Mouse (Mus musculus) heart, embryonic 15.5 days (tissue): Measurements from ENCODE around the gene Pzp. TPM values are rescaled to one million over a fixed set of nuclear protein-coding genes. Genes with fewer than 3 reads are reported as not detected.

Experiments used
- ATAC-seq: fragments of 200-750 bp; cut with Nextera tagmentation; replicated peaks from 2 replicates; pipeline ENCODE4 v1.8.0; 2017; ENCODE audit warnings: low read depth, moderate TSS enrichment; ENCODE audit not compliant: insufficient number of reproducible peaks, insufficient read depth, low FRiP score
- H3K27ac ChIP-seq: fragments of 300-500 bp; sonication (generic); 2 replicates; pipeline ENCODE4 v1.5.1; 2015; ENCODE audit warnings: mild to moderate bottlenecking, inconsistent platforms
- H3K27me3 ChIP-seq: fragments of 300-500 bp; sonication (generic); 2 replicates; pipeline ENCODE4 v1.6.1; 2015; ENCODE audit warnings: inconsistent platforms
- H3K36me3 ChIP-seq: fragments of 300-500 bp; sonication (generic); 2 replicates; pipeline ENCODE4 v1.6.1; 2015; ENCODE audit warnings: mild to moderate bottlenecking, inconsistent platforms
- H3K4me1 ChIP-seq: fragments of 300-500 bp; sonication (generic); replicated peaks from 2 replicates; pipeline ENCODE4 v1.6.1; 2015; ENCODE audit warnings: inconsistent platforms
- H3K4me2 ChIP-seq: fragments of 300-500 bp; sonication (generic); 2 replicates; pipeline ENCODE4 v1.6.1; 2015; ENCODE audit warnings: inconsistent platforms, mild to moderate bottlenecking, moderate library complexity
- H3K4me3 ChIP-seq: fragments of 300-500 bp; sonication (generic); 2 replicates; pipeline ENCODE4 v1.5.1; 2015; ENCODE audit warnings: mild to moderate bottlenecking, inconsistent platforms
- H3K9ac ChIP-seq: fragments of 300-500 bp; sonication (generic); 2 replicates; pipeline ENCODE4 v1.6.1; 2015; ENCODE audit warnings: mild to moderate bottlenecking, inconsistent platforms
- H3K9me3 ChIP-seq: fragments of 300-500 bp; sonication (generic); replicated peaks from 2 replicates; pipeline ENCODE4 v1.6.1; 2016; ENCODE audit warnings: inconsistent platforms
- WGBS: fragments of 180-500 bp; shearing (Covaris S2); methylation state at CpG from one replicate; pipeline ENCODE4 v1.1.7; 2015; ENCODE audit warnings: mixed read lengths; 5-methylcytosine and 5-hydroxymethylcytosine counted together
- polyA plus RNA-seq: library from polyadenylated mRNA; unstranded; fragments of >200 nt; fragmentation: Nextera tagmentation; extraction: Ambion mirVana; gene quantifications from 2 replicates; pipeline ENCODE4 v1.2.1, GENCODE M21; 2015

Gene Pzp
- 0.28 and 2.3 TPM in 2 replicates for polyA plus RNA-seq

DNA sequence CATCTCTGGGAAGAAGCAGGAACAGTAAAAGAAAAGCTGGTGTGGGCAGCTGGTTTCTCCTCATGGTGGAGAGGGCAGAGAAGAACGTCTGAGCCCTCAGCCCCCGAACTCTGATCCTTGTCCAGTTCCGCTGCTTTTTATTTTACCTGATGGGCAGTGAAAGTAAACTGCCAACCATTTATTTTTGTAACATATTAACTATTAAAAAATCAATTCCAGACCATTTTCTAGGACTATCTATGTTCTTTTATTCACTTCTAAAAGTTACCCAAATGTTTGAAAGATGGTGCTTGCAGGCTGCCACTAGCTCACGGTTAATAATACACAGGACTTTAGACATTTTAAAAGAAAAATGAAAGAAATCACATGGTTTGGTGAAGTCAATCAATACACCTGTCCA lies at the start of gene Pzp:
Pzp (minus strand) TSS at position 120 of the 400 bp plus-strand sequence.
- 85% methylated on average over 4 of the region's 4 CpGs for WGBS
- Histone ChIP-seq H3K4me1 (no peaks in the 10 kb centered on the region), H3K4me3 (no peak within 1 kb of the TSS), H3K4me2 (no peak within 1 kb of the TSS), H3K9ac (no peak within 1 kb of the TSS), H3K9me3 (no peaks in the 10 kb centered on the region), H3K27ac (no peak within 1 kb of the TSS), H3K36me3 (no peaks in the 10 kb centered on the region), H3K27me3 (no peaks in the 10 kb centered on the region)
- no peak for ATAC-seq

DNA sequence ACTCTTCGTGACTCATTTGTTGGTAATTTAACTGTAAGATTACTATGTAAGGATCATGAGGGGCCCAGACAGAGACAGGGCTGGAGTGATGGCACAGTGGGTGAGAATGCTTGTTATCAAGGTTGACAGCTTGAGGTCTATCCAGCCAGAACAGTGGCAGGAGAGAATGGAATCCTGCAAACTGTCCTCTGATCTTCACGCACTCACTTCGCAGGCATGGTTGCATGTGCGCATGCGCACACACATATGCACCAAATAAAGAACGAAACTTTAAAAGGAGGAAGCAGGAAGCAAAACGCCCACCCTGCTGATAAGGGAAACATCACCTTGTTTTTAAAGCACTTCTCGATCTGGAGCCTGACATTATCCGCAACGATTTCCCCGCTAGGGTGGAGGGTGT lies 40.1 kb upstream of the Pzp start:
- Histone ChIP-seq H3K4me1 (no peaks in the 10 kb centered on the region), H3K4me2 (no peak overlapping the region), H3K27me3 (no peaks in the 10 kb centered on the region), H3K36me3 (no peaks in the 10 kb centered on the region), H3K27ac (no peak overlapping the region), H3K4me3 (no peak overlapping the region), H3K9ac (no peak overlapping the region), H3K9me3 (no peaks in the 10 kb centered on the region)
- 84% methylated on average over 11 of the region's 11 CpGs for WGBS
- ATAC-seq, result no peak

DNA sequence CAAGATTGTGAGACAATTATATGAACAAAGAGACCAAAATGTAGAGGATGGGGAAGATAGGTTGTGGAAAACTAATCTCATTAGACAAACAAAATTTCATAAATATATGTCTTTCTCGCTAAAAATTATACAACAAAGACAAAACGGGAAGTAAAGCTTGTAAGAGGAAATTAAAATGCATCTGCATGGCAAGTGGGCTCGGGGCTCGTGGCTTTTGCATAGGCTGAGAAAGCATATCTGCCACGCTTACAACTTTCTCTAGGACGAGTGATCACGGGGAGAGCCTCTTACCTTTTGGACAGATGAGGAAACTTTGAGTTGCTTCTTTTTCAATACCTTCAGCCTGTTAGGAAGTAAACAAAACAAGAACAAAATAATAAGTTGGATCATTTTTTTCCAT lies 27.5 kb upstream of the Pzp start:
- H3K27ac ChIP-seq, result no peak overlapping the region
- H3K4me1 ChIP-seq, result no peaks in the 10 kb centered on the region
- H3K27me3 ChIP-seq, result no peaks in the 10 kb centered on the region
- no peak overlapping the region for H3K4me2 ChIP-seq
- H3K36me3 ChIP-seq, result no peaks in the 10 kb centered on the region
- 81% methylated on average over 7 of the region's 7 CpGs for WGBS
- no peak for ATAC-seq
- H3K9ac ChIP-seq, result no peak overlapping the region
- H3K4me3 ChIP-seq, result no peak overlapping the region
- H3K9me3 ChIP-seq, result no peaks in the 10 kb centered on the region

DNA sequence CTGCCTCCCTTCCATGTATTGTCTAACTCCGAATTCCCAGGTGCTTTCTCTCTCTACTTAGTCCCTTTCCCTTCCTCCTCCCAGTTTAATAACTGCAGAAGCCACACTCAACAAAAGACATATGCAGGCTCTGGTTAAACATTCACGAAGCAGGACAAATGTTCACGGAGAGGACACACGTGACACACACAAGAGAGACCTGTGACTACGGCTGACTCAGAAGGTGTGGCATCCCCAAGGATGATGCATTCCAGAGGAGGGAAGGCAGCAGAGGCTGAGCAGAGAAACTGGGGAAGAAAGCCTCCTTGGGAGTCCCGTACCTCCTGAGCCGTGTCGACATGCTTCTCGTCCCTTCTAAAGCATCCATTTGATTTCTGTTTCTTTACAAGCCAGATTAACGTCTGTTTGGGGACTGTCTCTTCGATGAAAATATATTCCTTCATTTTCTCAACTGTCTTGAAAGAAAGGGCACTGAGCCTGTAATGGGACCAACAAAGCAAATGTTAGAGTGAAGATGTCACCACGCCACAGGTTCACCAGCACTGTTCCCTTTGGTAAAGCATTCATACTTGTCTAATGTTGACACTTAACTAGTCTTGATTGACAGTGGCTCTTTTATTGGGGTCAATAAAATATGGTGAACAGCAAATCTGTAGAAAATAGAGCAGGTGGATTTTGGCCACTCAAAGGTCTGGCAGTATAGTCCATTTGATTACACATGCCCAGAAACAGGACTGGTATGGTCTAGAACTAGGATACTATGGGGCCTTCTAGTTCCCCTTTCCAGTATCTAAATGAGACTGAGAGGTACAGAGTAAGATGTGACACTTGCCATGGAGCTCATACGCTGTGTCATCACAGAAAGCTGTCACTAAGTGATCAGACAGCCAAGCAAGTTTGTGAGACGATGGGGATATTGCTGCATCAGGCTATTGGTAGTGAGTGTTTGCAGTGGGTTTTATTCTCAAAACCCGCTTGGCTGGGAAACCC lies 23.2 kb upstream of the Pzp start:
- H3K4me1 ChIP-seq, result no peaks in the 10 kb centered on the region
- 74% methylated on average over 15 of the region's 15 CpGs for WGBS
- no peak overlapping the region for H3K27ac ChIP-seq
- H3K4me3 ChIP-seq, result no peak overlapping the region
- no peak for ATAC-seq
- no peak overlapping the region for H3K4me2 ChIP-seq
- no peak overlapping the region for H3K9ac ChIP-seq
- H3K27me3 ChIP-seq, result no peaks in the 10 kb centered on the region
- H3K36me3 ChIP-seq, result no peaks in the 10 kb centered on the region
- H3K9me3 ChIP-seq, result no peaks in the 10 kb centered on the region

DNA sequence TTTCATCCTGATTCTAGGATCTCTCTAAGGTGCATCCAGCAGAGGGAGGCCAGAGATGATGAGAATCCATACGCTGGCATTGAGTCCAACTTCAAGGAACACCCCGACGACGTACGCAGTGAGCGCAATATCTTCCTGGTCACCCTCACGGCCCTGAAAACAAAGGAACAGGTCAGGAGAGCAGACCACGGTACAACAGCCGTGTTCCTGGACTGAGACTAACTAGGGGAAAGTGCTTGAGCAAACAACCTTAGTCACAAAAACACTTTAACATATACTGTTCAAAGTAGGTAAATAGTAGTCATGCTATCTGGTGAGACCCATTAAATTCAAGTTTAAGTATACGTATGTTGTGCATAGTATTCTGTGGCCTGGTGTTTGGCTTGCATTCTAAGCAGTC lies 22.0 kb upstream of the Pzp start:
- Histone ChIP-seq H3K4me1 (no peaks in the 10 kb centered on the region), H3K9ac (no peak overlapping the region), H3K9me3 (no peaks in the 10 kb centered on the region), H3K4me3 (no peak overlapping the region), H3K4me2 (no peak overlapping the region), H3K27ac (no peak overlapping the region), H3K36me3 (no peaks in the 10 kb centered on the region), H3K27me3 (no peaks in the 10 kb centered on the region)
- no peak for ATAC-seq
- WGBS, result 86% methylated on average over 10 of the region's 10 CpGs

DNA sequence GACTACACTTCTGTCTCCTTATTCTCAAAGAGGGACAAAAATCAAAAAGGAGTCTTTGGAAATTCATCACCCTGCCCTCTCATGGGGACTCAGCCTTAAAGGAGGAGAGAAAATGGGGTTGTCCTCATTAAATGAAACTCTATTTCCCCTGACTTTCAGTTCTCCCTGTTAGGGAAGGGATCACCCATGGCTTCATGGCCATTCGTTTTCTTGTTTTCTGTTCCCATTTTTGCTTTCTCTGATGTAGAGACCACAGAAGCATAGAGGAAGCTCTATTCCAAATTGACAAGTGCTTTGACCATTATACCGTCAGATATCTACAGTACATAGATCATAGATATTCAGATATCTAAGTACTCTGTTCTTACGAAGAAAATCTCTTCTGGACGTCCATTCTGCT lies 18.9 kb upstream of the Pzp start:
- H3K4me1 ChIP-seq, result no peaks in the 10 kb centered on the region
- H3K4me3 ChIP-seq, result no peak overlapping the region
- no peak overlapping the region for H3K27ac ChIP-seq
- no peaks in the 10 kb centered on the region for H3K9me3 ChIP-seq
- H3K36me3 ChIP-seq, result no peaks in the 10 kb centered on the region
- no peak for ATAC-seq
- H3K27me3 ChIP-seq, result no peaks in the 10 kb centered on the region
- H3K9ac ChIP-seq, result no peak overlapping the region
- WGBS, result 71% methylated on average over 4 of the region's 4 CpGs
- H3K4me2 ChIP-seq, result no peak overlapping the region

DNA sequence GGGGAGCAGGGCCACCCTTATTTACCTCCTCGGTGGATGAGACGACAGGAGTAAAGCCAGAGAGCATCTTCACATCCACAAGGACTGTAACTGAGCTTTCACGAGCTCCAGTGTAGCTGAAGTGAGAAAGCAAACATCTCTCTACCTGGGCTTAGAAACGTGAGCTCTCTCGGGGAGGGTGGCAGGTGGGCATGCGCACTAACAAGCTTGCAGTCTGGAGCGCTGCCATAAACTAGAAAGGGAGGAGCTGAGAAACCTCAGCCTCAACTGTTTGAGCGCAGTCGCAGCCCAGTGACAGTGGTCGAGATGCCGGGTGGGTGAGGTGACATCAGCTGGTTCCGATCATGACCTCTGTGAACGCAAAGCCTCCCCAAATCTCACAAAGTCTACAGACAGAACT lies 16.7 kb upstream of the Pzp start:
- no peaks in the 10 kb centered on the region for H3K4me1 ChIP-seq
- H3K9me3 ChIP-seq, result no peaks in the 10 kb centered on the region
- H3K27ac ChIP-seq, result no peak overlapping the region
- H3K4me3 ChIP-seq, result no peak overlapping the region
- ATAC-seq, result no peak
- no peak overlapping the region for H3K4me2 ChIP-seq
- no peaks in the 10 kb centered on the region for H3K27me3 ChIP-seq
- H3K9ac ChIP-seq, result no peak overlapping the region
- H3K36me3 ChIP-seq, result no peaks in the 10 kb centered on the region
- 69% methylated on average over 13 of the region's 13 CpGs for WGBS

DNA sequence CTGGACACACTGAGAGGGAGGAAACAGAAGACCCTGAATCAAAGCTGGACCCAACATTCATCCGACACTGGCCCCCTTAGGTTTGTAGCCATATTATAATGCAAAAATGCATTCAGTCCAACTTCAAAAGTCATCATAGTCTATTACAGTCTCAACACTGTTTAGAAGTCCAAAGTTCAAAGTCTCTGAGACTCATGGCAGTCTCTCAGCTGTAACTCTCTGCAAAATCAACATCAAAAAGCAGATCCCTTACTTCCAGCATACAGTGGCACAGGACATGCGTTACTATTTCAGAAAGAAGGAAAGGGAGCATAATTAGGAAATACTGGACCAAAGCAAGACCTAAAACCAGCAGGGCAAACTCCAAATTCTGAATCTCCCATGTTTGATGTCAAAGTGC lies 8.7 kb upstream of the Pzp start:
- Histone ChIP-seq H3K4me1 (no peaks in the 10 kb centered on the region), H3K36me3 (no peaks in the 10 kb centered on the region), H3K9me3 (no peaks in the 10 kb centered on the region), H3K27me3 (no peaks in the 10 kb centered on the region), H3K9ac (no peak overlapping the region), H3K27ac (no peak overlapping the region), H3K4me3 (no peak overlapping the region), H3K4me2 (no peak overlapping the region)
- WGBS, result 90% methylated on average over 2 of the region's 2 CpGs
- ATAC-seq, result no peak

DNA sequence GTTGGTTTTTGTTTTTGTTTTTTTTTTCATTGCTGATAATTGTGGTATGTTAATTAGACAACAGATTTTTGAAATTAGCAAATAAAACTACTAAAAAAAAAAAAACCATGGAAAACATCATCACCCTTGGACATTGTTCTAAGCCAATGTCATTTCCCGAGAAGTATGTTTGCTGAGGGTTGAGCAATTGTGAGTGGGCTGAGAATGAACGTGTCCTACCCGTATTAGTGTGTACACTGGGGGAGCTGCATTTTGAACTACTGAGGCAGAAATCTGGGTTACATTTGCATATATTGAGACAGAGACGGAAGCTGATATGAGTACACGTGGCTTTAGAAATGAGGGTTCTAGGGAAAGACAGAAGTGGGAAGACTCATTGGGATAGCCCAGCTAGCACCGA lies 6.8 kb upstream of the Pzp start:
- ATAC-seq, result no peak
- Histone ChIP-seq H3K27me3 (no peaks in the 10 kb centered on the region), H3K27ac (no peak overlapping the region), H3K9ac (no peak overlapping the region), H3K4me2 (no peak overlapping the region), H3K4me3 (no peak overlapping the region), H3K36me3 (no peaks in the 10 kb centered on the region), H3K4me1 (no peaks in the 10 kb centered on the region), H3K9me3 (no peaks in the 10 kb centered on the region)
- 91% methylated on average over 6 of the region's 6 CpGs for WGBS

DNA sequence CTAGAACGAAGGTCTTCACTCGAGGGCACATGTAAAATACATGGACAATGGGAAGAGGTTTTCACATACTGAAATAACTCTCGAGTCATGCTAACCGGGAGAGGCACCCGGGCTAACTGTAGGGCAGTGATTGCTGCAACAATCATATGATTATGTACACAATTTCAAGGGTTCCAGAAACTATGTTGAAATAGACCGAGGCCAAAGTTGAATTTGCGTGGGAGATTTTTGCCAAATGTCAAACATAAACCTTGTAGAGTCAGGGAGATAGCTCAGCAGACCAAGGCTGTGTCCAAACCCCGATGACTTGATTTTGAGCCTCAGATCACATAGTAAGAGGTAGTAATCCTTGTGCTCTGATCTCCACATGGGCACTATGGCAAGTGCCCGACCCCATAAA lies 6.2 kb upstream of the Pzp start:
- Histone ChIP-seq H3K4me2 (no peak overlapping the region), H3K4me1 (no peaks in the 10 kb centered on the region), H3K27me3 (no peaks in the 10 kb centered on the region), H3K9ac (no peak overlapping the region), H3K27ac (no peak overlapping the region), H3K4me3 (no peak overlapping the region), H3K36me3 (no peaks in the 10 kb centered on the region), H3K9me3 (no peaks in the 10 kb centered on the region)
- 82% methylated on average over 9 of the region's 9 CpGs for WGBS
- no peak for ATAC-seq

DNA sequence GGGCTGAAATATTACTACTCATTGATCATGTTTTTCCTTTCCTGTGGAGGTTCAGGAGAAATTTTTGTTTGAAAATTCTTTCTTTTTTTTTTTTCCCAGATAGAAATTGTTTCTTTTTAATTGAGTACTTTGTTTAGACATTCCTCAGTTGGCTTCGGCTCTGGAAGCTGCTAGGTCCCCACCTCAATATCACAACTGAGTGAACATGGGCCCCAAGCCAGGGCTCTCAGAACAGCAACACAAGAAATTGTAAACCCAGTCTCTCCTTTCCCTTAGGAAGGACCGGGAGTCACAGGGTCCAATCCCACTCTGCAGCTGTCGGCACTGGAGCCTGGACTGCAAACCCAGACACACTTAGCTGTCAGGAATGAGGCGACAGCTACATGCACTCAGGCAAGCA lies 2.0 kb upstream of the Pzp start:
- ATAC-seq, result 0 out of 2 replicates have a peak, but pooled peaks have one; percentile 47
- Histone ChIP-seq H3K36me3 (no peaks in the 10 kb centered on the region), H3K9me3 (no peaks in the 10 kb centered on the region), H3K27ac (0 out of 2 replicates have a peak overlapping the region, but pooled peaks have one; percentile 14), H3K4me3 (no peak overlapping the region), H3K4me2 (no peak overlapping the region), H3K9ac (no peak overlapping the region), H3K4me1 (no peaks in the 10 kb centered on the region), H3K27me3 (no peaks in the 10 kb centered on the region)
- WGBS, result 16% methylated on average over 4 of the region's 4 CpGs

DNA sequence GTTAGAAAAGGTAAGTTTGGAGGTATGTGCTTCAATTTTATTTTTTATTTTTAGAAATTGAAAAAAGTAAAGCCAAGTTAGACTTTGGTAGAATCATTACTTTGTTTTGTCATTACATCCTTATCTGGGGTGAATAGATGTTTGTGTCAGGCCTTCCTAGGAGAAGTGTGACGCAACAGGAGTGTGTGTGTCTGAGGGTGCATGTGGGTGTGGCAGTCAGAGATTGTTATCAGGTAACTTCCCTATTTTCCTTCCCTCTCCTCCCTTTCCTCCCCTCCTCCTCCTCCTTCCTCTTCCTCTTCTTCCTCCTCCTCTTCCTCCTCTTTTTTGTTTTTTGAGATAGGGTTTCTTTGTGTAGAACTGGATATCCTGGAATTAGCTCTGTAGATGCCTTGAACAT lies 590 bp upstream of the Pzp start:
- Histone ChIP-seq H3K36me3 (no peaks in the 10 kb centered on the region), H3K4me2 (no peak overlapping the region), H3K9me3 (no peaks in the 10 kb centered on the region), H3K9ac (no peak overlapping the region), H3K27me3 (no peaks in the 10 kb centered on the region), H3K4me1 (no peaks in the 10 kb centered on the region), H3K4me3 (no peak overlapping the region), H3K27ac (no peak overlapping the region)
- 50% methylated on average over 1 of the region's 1 CpGs for WGBS
- ATAC-seq, result no peak
